Mouse (Mus musculus) cerebellum, adult 2 months (tissue): ENCODE measurements around the gene Tgfbr3l.

Experiments
- CTCF ChIP-seq: fragments of 200-500 bp; IDR thresholded peaks from 2 replicates; pipeline ENCODE4 v1.5.1; 2011; ENCODE audit warnings: low read depth, mild to moderate bottlenecking, control low read depth, low read length, moderate library complexity, borderline replicate concordance; ENCODE audit not compliant: insufficient read depth
- POLR2A ChIP-seq: fragments of 200-500 bp; IDR thresholded peaks from 2 replicates; pipeline ENCODE4 v1.6.1; 2011; ENCODE audit warnings: low read length, control low read depth, borderline replicate concordance; ENCODE audit not compliant: insufficient read depth

- TF ChIP-seq CTCF, result no peak
- no peak for TF ChIP-seq POLR2A
Observed at GRCm38 (mm10) chr8:4256911-4257310, 8.9 kb downstream of the Tgfbr3l start.
